Mouse (Mus musculus) adrenal gland, adult (tissue): ENCODE measurements around the gene Cic.
"Not testable (repeated sequence)": the region's sequence is repeated elsewhere in the genome, so short reads cannot be mapped to it uniquely, and the experiment has no call there.

Experiments
- DNase-seq, 2 experiments: peaks; one replicate each; pipeline ENCODE4 v3.0.0; 2022 to 2023; ENCODE audit warnings: low spot score in 1 of 2; ENCODE audit not compliant: inconsistent age in 2 of 2

Cic gene

DNA sequence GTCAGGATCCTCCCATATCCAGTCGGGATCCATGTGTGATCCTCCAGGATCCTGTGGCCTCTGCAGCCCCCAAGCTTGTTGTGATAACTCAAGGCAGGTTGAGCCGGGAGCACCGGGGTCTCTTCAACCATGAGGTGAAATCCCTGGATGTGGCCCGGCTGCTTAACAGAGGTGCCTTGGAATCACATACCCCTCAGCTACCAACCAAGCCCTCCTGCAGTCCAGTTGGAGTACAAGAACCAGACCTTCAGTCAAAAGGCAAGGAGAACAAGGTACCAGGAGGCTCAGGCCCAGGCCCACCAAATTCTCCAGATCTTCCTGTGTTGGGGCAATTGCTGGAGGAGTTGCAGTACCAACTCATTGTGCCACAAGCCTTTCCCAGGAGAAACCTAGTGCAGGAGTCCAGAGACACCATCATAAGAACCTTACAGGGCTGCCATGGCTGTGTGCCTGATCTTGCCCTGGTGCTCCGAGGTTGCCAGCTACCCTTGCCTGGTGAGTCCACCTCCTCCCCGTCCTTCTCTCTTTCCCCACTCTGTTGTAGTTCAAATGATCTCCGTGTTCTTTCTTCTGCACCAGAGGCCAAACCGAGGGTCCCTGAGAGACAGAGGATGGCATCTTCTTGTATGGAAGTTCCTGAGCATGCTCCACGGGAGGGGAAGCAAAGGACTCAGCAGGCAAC is 35.6 kb downstream of the Cic start:
- DNase-seq, result no peak

DNA sequence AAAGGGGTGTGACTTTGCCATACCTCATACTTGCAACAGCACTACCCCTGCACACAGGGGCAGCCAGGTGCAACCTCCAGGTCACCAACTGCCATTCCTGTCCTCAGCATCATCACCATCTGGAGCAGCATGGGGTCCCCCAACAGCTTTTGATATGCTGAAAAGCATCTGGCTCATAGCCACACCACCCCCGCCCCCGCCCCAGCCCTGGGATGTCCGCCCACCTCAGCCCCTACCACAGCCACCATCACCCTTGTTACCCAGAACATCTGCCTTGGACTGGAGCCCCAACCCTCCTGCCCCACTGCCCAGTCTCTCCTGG is 36.1 kb downstream of the Cic start:
- DNase-seq, result no peak

GRCm38 (mm10) chr7:25305481-25305880 is 38.0 kb downstream of the Cic start:
- no peak for DNase-seq

- DNase-seq, result peak in 1 of 2 experiments; percentile 77
Observed at GRCm38 (mm10) chr7:25305956-25306613, 38.6 kb downstream of the Cic start, which contains the start of gene Tmem145. Tmem145 (plus strand) TSS chr7:25306106.

DNA sequence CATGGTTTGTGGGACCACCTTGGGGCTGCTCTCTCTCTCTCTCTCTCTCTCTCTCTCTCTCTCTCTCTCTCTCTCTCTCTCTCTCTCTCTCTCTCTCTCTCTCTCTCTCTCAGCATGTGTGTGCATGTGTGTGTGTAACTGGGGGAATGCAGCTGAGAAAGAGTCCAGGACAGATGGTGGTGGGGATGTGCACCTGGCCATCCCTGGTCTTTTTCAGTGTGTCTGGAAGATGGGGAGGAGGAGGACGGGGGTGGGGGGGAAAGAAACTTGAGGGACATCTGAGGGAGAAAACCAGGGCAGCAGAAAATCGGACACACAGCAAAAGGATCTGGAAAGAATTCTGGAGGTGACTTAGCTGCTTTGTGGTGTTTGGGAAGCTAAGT is 39.1 kb downstream of the Cic start:
- DNase-seq, result no peak

GRCm38 (mm10) chr7:25308702-25309318 is 41.3 kb downstream of the Cic start:
- DNase-seq, result peak in 1 of 2 experiments; percentile 65

DNA sequence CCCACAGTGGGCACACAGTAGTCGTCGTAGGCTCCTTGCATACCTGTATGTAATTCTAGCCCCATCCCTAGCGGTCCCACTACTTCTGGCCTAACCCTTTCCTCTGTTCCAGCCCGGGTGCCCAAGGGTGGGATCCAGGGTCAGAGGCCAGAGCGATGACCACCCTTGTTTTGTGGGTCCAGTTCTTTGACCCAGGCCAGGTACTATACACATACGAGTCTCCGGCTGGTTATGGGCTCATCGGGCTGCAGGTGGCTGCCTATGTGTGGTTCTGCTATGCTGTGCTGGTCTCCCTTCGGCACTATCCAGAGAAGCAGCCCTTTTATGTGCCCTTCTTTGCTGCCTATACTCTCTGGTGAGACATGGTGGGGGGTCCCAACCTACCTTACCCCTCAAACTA is 41.9 kb downstream of the Cic start:
- DNase-seq, result no peak

DNA sequence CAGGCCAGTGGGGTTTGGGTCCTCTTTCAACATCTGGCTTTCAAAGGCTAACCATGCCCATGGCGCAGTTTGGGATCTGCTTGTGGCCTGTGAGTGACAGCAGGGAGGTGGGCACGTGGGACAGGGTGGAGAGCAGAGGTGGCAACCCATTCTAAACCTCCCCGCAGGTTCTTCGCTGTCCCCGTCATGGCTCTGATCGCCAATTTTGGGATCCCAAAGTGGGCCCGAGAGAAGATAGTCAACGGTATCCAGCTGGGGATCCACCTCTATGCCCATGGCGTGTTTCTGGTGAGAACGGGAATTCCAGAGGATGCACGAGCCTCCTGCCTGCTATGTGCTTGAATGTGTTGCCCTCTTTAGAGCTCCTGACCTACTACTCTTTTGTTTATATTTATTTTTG is 43.7 kb downstream of the Cic start:
- no peak for DNase-seq

DNA sequence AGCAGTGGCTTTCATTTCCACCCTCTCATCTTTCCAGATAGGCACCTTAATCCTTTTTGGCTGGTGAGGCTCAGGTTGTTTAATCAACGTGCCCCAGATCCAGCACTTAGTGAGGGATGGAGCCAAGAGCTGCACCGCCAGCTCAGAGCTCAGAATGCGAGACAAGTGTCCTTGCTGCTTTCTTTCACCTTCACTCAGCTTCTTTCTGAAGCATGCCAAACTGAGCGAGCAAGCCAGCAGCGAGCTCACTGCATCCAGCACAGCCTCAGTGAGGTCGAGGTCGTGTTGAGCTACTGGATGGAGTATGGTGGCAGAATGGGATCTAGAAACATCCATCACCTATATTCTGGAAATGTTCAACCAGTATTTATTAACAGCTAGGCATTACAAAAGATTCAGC is 45.8 kb downstream of the Cic start:
- DNase-seq, result peak in 1 of 2 experiments; percentile 74

GRCm38 (mm10) chr7:25314606-25315305 is 47.3 kb downstream of the Cic start:
- DNase-seq, result peak; percentile 54 to 68

- peak; percentile 76 to 88 for DNase-seq
Observed at GRCm38 (mm10) chr7:25315306-25316041, 48.0 kb downstream of the Cic start.

DNA sequence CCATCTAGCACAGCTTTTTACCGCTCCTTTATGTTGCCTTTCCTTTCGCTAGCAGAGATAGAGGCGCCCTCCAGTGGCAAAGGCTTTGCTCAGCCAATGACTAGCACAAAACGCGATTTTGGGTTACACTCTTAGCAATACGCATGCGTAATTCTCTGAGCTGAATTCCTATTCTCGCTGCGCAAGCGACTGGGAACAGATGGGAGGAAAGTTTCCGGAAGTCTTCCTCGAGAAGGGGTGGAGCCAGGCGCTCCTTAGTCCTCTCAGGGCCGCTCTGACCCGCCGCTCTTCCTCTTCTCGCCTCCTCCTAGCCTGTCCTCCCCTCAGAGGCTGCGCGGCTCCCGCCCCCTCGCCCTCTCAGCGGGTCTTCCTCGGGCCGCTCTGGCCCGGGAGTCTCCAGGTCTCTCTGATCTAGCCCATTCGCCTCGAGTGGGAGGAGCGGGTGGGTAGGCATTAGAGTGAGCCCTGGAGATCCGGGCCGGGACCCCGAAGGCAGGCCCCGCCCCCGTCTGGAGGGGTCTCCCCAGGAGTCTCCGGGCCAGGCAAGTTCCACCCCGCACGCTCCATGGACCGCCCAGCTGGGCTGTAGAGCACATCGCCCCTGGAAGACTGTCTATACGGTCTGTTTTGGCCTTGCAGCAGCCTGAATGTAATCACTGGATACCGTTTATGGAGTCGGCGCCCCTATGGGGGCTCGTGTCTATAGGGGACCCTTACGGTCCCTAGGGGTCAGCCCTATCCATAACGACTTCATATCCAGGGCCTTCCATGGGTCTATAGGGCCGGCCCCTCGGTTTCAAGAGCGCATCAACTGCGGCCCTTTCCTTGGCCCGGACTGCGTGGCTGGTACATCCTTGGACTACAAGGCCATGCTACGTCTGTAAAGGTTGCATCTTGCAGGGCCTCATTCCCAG is 49.3 kb downstream of the Cic start, which contains the start of gene Megf8:
Gene Megf8, plus strand, starts transcription at position 633 of the 914 bp plus-strand sequence.
- DNase-seq, result peak; percentile 96 to 98

DNA sequence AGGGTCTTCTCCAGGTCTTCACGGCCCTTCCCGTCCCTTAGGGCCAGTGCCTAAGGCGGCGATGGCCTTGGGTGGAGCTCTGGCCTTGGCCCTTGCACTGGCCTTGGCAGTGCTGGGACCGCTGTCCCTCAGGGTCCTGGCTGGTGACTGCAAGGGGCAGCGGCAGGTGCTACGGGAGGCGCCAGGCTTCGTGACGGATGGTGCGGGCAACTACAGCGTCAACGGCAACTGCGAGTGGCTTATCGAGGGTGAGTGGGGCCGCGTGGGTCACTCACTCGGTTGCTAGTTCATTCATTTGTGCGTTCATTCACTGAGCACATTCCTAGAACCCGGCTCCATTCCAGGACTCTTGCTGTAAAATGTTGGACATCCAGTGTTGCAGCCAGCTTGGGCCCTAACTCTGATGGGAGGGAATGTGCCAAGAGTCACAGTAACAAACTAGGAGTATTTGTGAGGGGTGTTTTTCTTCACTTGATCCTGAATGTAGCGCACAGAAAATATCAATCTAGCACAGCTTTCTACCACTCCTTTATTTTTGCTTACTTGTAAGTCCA is 50.0 kb downstream of the Cic start:
- DNase-seq, result peak; percentile 70 to 86

- DNase-seq, result peak; percentile 51 to 67
Observed at GRCm38 (mm10) chr7:25322058-25322484, 54.6 kb downstream of the Cic start.

DNA sequence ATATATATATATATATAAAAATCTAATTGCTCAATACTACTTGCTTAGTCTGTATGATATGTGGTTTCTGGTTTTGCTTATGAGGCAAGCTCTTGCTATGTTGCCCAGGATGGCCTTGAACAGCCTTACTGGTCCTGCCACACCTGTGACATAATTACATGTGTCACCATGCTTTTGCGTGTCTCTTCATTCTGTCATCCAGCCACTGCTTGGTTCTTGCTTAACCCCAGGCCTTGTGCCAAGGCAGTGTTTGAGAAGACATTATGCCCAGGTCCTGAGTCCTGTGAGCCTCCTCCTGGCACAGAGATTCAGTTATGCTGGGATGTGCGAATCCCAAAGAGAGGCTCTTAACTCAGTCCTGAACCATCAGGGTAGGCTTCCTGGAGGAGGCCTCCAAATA is 55.7 kb downstream of the Cic start:
- DNase-seq, result peak; percentile 68 to 81

GRCm38 (mm10) chr7:25325431-25325830 is 57.9 kb downstream of the Cic start:
- DNase-seq, result not testable (repeated sequence)

DNA sequence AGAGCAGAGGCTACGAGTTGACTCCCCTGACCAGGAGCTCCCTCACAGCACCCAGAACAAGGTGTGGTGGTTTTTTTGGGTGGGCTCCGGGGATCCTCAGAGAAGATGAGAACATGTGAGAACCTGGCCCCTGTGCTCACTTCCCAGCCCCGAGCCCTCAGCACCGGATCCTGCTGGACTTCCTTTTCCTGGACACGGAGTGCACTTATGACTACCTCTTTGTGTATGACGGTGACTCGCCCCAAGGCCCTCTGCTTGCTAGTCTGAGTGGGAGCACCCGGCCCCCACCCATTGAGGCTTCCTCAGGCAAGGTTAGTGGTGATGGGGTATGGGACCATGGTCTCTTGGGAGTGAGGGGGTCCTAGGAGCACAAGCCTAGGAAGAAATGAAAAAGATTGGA is 58.7 kb downstream of the Cic start:
- peak in 1 of 2 experiments; percentile 51 for DNase-seq

GRCm38 (mm10) chr7:25333596-25334307 is 66.2 kb downstream of the Cic start:
- DNase-seq, result peak; percentile 74 to 89

- DNase-seq, result no peak
Observed at GRCm38 (mm10) chr7:25334472-25334871, 67.0 kb downstream of the Cic start.
